Mouse (Mus musculus) cerebellum, adult 2 months (tissue): ENCODE results near the gene Gpatch8.

Source experiments
- CTCF ChIP-seq: fragments of 200-500 bp; IDR thresholded peaks from 2 replicates; pipeline ENCODE4 v1.5.1; 2011; ENCODE audit warnings: low read depth, mild to moderate bottlenecking, control low read depth, low read length, moderate library complexity, borderline replicate concordance; ENCODE audit not compliant: insufficient read depth
- POLR2A ChIP-seq: fragments of 200-500 bp; IDR thresholded peaks from 2 replicates; pipeline ENCODE4 v1.6.1; 2011; ENCODE audit warnings: low read length, control low read depth, borderline replicate concordance; ENCODE audit not compliant: insufficient read depth

- TF ChIP-seq CTCF (no peak), POLR2A (no peak)
Measured at GRCm38 (mm10) chr11:102582736-102583135, 26.5 kb upstream of the Gpatch8 start.
